Mouse (Mus musculus) limb, embryonic 14.5 days (tissue): ENCODE data around the gene Lrrc42. TPM values are rescaled to one million over a fixed set of nuclear protein-coding genes. Genes with fewer than 3 reads are reported as not detected.

Experiments
- ATAC-seq: fragments of 200-750 bp; cut with Nextera tagmentation; 2 replicates; pipeline ENCODE4 v1.8.0; 2017; ENCODE audit warnings: low read depth, moderate number of reproducible peaks, moderate TSS enrichment; ENCODE audit not compliant: low FRiP score
- DNase-seq: peaks from one replicate; pipeline ENCODE4 v3.0.0-alpha.2; 2015; ENCODE audit warnings: low spot score
- H3K27ac ChIP-seq: fragments of 300-500 bp; sonication (generic); replicated peaks from 2 replicates; pipeline ENCODE4 v1.5.1; 2014; ENCODE audit warnings: low read depth, mild to moderate bottlenecking, low read length, moderate library complexity, mixed read lengths
- H3K27me3 ChIP-seq: fragments of 300-500 bp; sonication (generic); 2 replicates; pipeline ENCODE4 v1.6.1; 2014; ENCODE audit warnings: low read length, mixed read lengths; ENCODE audit not compliant: control insufficient read depth, insufficient read depth
- H3K36me3 ChIP-seq: fragments of 300-500 bp; sonication (generic); 2 replicates; pipeline ENCODE4 v1.6.1; 2014; ENCODE audit warnings: mild to moderate bottlenecking, low read length, moderate library complexity, mixed read lengths; ENCODE audit not compliant: control insufficient read depth, insufficient read depth
- H3K4me1 ChIP-seq: fragments of 300-500 bp; sonication (generic); 2 replicates; pipeline ENCODE4 v1.6.1; 2014; ENCODE audit warnings: antibody characterized with exemption, low read length, mixed read lengths; ENCODE audit not compliant: control insufficient read depth, insufficient read depth
- H3K4me2 ChIP-seq: fragments of 300-500 bp; sonication (generic); replicated peaks from 2 replicates; pipeline ENCODE4 v1.6.1; 2014; ENCODE audit warnings: low read depth, mild to moderate bottlenecking, low read length, moderate library complexity; ENCODE audit not compliant: severe bottlenecking
- H3K4me3 ChIP-seq: fragments of 300-500 bp; sonication (generic); replicated peaks from 2 replicates; pipeline ENCODE4 v1.5.1; 2014; ENCODE audit warnings: low read length
- H3K9ac ChIP-seq: fragments of 300-500 bp; sonication (generic); 2 replicates; pipeline ENCODE4 v1.6.1; 2014; ENCODE audit warnings: mild to moderate bottlenecking, low read depth, low read length, moderate library complexity; ENCODE audit not compliant: severe bottlenecking
- H3K9me3 ChIP-seq: fragments of 300-500 bp; sonication (generic); 2 replicates; pipeline ENCODE4 v1.6.1; 2016; ENCODE audit warnings: low read length; ENCODE audit not compliant: control insufficient read depth
- POLR2A ChIP-seq: fragments of 200-500 bp; IDR thresholded peaks from 2 replicates; pipeline ENCODE4 v1.8.0; 2012; ENCODE audit warnings: inconsistent platforms, mild to moderate bottlenecking, moderate library complexity, borderline replicate concordance; ENCODE audit not compliant: insufficient read depth, insufficient read length; ENCODE audit errors: extremely low read depth
- WGBS: fragments of 180-500 bp; shearing (Covaris S2); extraction: QIAGEN DNeasy Blood & Tissue Kit; methylation state at CpG from one replicate; pipeline ENCODE4 v1.1.7; 2014; 5-methylcytosine and 5-hydroxymethylcytosine counted together
- polyA plus RNA-seq, 2 experiments: library from polyadenylated mRNA; depleted of rRNA in 1 of 2; stranded (reverse) in 1 of 2; unstranded in 1 of 2; fragments of >200 nt; fragmentation: Nextera tagmentation in 1 of 2; extraction: Ambion mirVana in 1 of 2; gene quantifications; 2 replicates each; pipeline versions ENCODE4 v1.2.1 to v1.2.3; 2012 to 2014

Lrrc42 gene
- polyA plus RNA-seq, 2 experiments: 52.2 to 82.4 TPM

DNA sequence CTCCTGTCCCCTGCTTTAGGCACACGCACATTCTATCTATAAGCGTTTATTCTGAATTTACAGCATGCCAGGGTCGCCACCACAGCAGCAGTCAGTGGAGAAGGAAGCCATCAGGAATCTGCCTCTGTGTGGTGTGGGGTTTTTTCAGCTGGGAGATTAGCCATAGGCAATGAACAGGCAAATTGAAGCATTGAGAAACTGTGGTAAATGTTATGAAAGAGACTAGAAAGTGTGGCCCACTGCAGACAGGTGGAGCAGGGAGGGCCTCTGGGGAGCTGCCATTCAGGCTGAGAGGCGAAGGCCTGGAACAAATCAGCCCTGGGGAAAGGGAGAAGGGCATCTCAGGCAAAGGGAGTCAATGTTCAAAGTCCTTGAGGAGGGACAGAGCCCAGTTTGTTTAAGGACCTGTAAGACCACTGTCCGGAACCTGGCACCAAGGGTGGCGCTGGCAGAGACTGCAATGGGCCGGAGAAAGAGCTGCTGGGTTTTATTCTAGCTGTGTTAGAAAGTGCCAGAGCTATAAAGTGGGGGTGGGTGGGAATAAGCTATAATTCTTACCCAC, 46.5 kb upstream of the Lrrc42 start:
- Histone ChIP-seq H3K27ac (no peak overlapping the region), H3K4me3 (no peak overlapping the region), H3K27me3 (no peaks in the 10 kb centered on the region), H3K4me2 (no peak overlapping the region), H3K9me3 (no peaks in the 10 kb centered on the region), H3K9ac (no peak overlapping the region), H3K36me3 (no peaks in the 10 kb centered on the region), H3K4me1 (no peaks in the 10 kb centered on the region)
- DNase-seq (no peak), ATAC-seq (no peak)
- TF ChIP-seq POLR2A: no peak
- WGBS: 82% methylated on average over 7 of the region's 7 CpGs

- ATAC-seq (no peak), DNase-seq (no peak)
- Histone ChIP-seq H3K4me3 (no peak overlapping the region), H3K27ac (no peak overlapping the region), H3K36me3 (no peaks in the 10 kb centered on the region), H3K27me3 (no peaks in the 10 kb centered on the region), H3K9ac (no peak overlapping the region), H3K4me2 (no peak overlapping the region), H3K9me3 (no peaks in the 10 kb centered on the region), H3K4me1 (no peaks in the 10 kb centered on the region)
- 70% methylated on average over 8 of the region's 8 CpGs for WGBS
- no peak for TF ChIP-seq POLR2A
These were observed 44.8 kb upstream of the Lrrc42 start for GRCm38 (mm10) chr4:107298071-107298606.

DNA sequence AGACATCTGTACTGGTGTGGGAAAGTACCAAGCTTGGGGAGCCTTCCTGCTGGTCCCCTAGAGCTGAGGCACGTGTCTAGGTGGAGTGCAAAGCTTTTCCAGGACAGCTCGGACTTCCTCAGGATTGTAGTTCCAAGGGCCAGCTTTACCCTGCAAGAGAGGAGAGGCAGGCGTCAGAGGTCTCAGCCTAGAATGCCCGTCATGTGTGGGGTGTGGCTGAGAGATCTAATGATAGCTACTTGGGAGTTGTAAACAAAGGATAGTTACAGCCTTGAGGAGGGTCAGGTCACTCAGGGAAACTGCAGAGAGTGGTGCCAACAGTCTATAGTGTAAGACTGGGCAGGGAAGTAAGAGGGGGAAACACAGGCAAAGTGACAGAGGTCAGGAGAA, 38.9 kb upstream of the Lrrc42 start:
- DNase-seq: no peak
- Histone ChIP-seq H3K36me3 (no peaks in the 10 kb centered on the region), H3K27ac (no peak overlapping the region), H3K4me3 (no peak overlapping the region), H3K9ac (no peak overlapping the region), H3K4me1 (no peaks in the 10 kb centered on the region), H3K27me3 (no peaks in the 10 kb centered on the region), H3K9me3 (no peaks in the 10 kb centered on the region), H3K4me2 (no peak overlapping the region)
- TF ChIP-seq POLR2A: no peak
- no peak for ATAC-seq
- WGBS: 39% methylated on average over 4 of the region's 4 CpGs

DNA sequence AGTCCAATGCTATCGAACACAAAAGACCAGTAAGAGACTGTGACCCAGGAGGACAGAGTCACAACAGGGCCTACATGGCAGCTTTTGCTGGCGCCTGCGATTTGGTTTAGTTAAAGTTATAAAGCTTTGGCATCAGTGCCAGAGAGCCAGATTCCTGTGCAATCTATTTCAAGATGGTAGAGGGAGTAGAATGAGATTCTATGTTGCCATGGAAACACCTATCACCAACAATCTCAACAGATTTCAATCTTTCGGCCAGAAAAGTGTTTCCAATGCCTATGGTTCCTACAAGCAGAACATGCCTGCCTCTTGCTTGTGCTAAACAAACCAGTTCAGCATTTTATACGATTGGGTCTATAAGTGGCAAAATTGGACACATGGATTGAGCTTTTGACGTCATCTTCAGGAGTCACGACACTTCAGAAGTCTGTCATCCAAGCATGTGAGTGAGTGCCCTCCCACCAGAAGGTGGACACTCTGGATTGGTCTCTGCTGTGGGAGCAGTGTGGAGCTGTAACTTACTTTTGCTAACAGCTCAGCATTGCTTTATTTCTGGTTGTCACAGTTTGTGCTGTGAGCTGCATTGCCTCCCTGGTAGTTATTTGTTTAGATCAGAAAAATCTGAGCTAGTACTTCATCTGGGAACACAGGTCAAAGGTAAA, 38.4 kb upstream of the Lrrc42 start:
- TF ChIP-seq POLR2A: no peak
- no peaks in the 10 kb centered on the region for H3K9me3 ChIP-seq
- H3K4me3 ChIP-seq: no peak overlapping the region
- DNase-seq (no peak), ATAC-seq (no peak)
- no peak overlapping the region for H3K27ac ChIP-seq
- no peaks in the 10 kb centered on the region for H3K36me3 ChIP-seq
- H3K4me2 ChIP-seq: no peak overlapping the region
- H3K4me1 ChIP-seq: no peaks in the 10 kb centered on the region
- 85% methylated on average over 7 of the region's 7 CpGs for WGBS
- H3K27me3 ChIP-seq: no peaks in the 10 kb centered on the region
- H3K9ac ChIP-seq: no peak overlapping the region

DNA sequence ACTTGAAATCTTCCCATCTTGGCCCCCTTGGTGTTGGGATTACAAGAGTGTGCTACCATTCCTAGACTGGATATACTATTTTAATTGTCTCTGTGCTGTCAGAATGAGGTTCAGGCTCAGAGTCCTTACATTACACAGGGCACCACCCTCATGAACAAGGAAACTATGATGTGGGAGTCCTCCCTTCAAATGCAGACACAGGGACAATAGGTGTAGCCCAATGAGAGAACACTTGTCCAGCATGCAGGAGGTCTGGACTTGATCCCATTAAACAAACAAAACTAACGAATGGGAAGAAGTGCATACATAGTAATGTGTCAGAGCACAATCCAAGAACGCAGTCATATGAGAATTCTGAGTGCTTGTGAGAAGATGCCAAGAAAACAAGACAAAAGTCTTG, 34.2 kb upstream of the Lrrc42 start:
- Histone ChIP-seq H3K9ac (no peak overlapping the region), H3K4me2 (no peak overlapping the region), H3K27me3 (no peaks in the 10 kb centered on the region), H3K4me3 (no peak overlapping the region), H3K4me1 (no peaks in the 10 kb centered on the region), H3K27ac (no peak overlapping the region), H3K36me3 (no peaks in the 10 kb centered on the region), H3K9me3 (no peaks in the 10 kb centered on the region)
- DNase-seq: no peak
- no peak for ATAC-seq
- TF ChIP-seq POLR2A: no peak
- 87% methylated on average over 2 of the region's 2 CpGs for WGBS

GRCm38 (mm10) chr4:107286386-107286785, 33.1 kb upstream of the Lrrc42 start:
- H3K9ac ChIP-seq: no peak overlapping the region
- H3K27ac ChIP-seq: no peak overlapping the region
- no peak for TF ChIP-seq POLR2A
- no peaks in the 10 kb centered on the region for H3K27me3 ChIP-seq
- 93% methylated on average over 8 of the region's 8 CpGs for WGBS
- no peaks in the 10 kb centered on the region for H3K4me1 ChIP-seq
- no peaks in the 10 kb centered on the region for H3K9me3 ChIP-seq
- no peak overlapping the region for H3K4me3 ChIP-seq
- ATAC-seq: no peak
- H3K4me2 ChIP-seq: no peak overlapping the region
- no peak for DNase-seq
- H3K36me3 ChIP-seq: 0 out of 2 replicates have a peak, but pooled peaks cover 2% of the 10 kb centered on the region
